Mouse (Mus musculus): ENCODE results near the gene Csf3. TPM values are rescaled to one million over a fixed set of nuclear protein-coding genes. Genes with fewer than 3 reads are reported as not detected.
A peak's percentile ranks its signal among the peaks of the same experiment; 100 is the strongest.

Gene Csf3
- total and polyA plus RNA-seq, 3 experiments = not detected

DNA sequence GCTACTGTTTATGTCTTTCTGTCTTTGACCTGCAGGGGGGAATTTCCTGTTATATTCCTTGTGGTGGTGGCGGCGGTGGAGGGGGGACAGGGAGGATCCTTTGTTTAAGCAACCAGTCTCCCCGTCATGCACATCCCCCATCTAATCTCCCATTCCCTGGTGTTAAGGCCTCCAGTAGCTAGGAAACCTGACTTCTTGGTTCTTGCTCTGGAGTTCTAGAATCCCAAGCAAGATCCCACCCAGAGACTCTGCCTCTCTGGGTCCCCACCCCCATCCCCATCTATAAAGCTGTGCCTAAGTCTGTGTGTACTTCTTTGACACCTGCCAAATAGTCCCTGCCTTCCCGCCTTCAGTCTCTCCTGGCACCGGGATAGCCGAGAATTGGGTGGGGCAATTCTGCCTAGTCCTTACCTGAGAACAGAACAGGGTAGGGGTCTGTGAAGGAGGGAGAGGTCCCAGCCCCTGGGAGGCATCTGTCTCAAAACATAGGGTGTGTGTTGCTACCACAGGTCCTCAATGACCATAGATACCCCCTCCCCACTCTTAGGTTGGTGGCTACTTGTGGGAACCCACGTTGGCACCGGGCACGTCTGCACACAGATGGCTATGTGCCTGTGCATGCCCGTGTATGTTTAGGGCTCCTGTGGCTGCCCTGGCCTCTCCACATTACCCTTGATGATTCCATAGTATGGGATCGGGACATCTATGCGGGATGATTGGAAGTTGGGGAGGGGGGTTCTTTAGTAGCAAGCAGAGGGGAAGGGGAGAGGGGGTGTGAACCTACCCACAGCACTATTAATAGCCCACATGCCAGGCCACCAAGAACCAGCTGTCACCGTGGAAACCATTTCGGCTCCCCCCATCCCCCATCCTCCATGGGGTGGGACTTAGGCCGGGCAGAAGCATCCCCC, 47.7 kb downstream of the Csf3 start:
- H3K9ac ChIP-seq (ENCODE audit: low read depth, low read length) = no peak overlapping the region
- peak; percentile 37 to 46 for DNase-seq
- intact Hi-C loops (cut with DNase I) = no loop called here
- WGBS = 23% methylated on average over 15 of the region's 15 CpGs
- TF ChIP-seq EP300 (IDR thresholded peaks at IDR 0.05; ENCODE audit: insufficient read depth, low read depth, low read length) (no peak), CTCF (IDR thresholded peaks at IDR 0.05) (peak; percentile 42), POLR2A (IDR thresholded peaks at IDR 0.05; ENCODE audit: insufficient read depth, low read depth, low read length) (no peak)
- H3K79me2 ChIP-seq (replicated peaks; ENCODE audit: control insufficient read depth, insufficient read depth, low read length) = peaks cover 6% of the 10 kb centered on the region
- H3K36me3 ChIP-seq (ENCODE audit: control insufficient read depth, insufficient read depth, low read length) = peaks cover 5% of the 10 kb centered on the region; the same call in 1 of the 2 replicates
- H3K27me3 ChIP-seq (ENCODE audit: control insufficient read depth, insufficient read depth, low read length) = no peaks in the 10 kb centered on the region
- H3K27ac ChIP-seq = peak overlapping the region; percentile 77
- H3K4me3 ChIP-seq = no peak overlapping the region; the same call in 1 of the 2 replicates
- peaks cover 55% of the 10 kb centered on the region for H3K4me1 ChIP-seq (ENCODE audit: control insufficient read depth, insufficient read depth, low read length)

DNA sequence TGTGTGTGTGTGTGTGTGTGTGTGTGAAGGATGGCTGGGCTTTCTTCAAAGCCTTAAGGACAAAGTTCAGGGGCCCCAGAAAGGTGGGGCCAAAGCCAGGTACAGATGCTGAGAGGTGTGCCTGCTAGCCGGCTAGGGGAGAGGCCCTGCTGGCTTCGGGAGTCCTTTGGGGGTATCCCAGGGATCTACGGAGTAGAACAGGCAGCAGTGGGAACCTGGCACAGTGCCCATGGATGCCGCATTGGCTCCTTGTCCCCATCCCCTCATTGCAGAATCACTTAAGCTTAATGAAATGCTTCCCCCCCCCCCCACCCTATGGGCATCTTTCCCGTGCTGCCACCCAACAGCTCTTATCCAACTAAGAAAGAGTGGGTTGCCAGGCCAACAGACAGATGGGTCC, 48.7 kb downstream of the Csf3 start:
- TF ChIP-seq POLR2A (IDR thresholded peaks at IDR 0.05; ENCODE audit: insufficient read depth, low read depth, low read length) = no peak
- TF ChIP-seq EP300 (IDR thresholded peaks at IDR 0.05; ENCODE audit: insufficient read depth, low read depth, low read length) = no peak
- TF ChIP-seq CTCF (IDR thresholded peaks at IDR 0.05) = no peak
- peaks cover 5% of the 10 kb centered on the region for H3K79me2 ChIP-seq (replicated peaks; ENCODE audit: control insufficient read depth, insufficient read depth, low read length)
- no peak overlapping the region for H3K9ac ChIP-seq (ENCODE audit: low read depth, low read length)
- WGBS = 18% methylated on average over 5 of the region's 5 CpGs
- peaks cover 61% of the 10 kb centered on the region for H3K4me1 ChIP-seq (ENCODE audit: control insufficient read depth, insufficient read depth, low read length)
- peak overlapping the region; percentile 10; the same call in 1 of the 2 replicates for H3K4me3 ChIP-seq
- peaks cover 5% of the 10 kb centered on the region; the same call in 1 of the 2 replicates for H3K36me3 ChIP-seq (ENCODE audit: control insufficient read depth, insufficient read depth, low read length)
- DNase-seq = peak in 1 of 2 experiments; percentile 40
- H3K27me3 ChIP-seq (ENCODE audit: control insufficient read depth, insufficient read depth, low read length) = no peaks in the 10 kb centered on the region
- intact Hi-C loops (cut with DNase I) = loop anchor here (2.0 kb wide), 1 partner anchor 19 kb away; no protein-coding TSS in a partner anchor
- H3K27ac ChIP-seq = peak overlapping the region; percentile 93

DNA sequence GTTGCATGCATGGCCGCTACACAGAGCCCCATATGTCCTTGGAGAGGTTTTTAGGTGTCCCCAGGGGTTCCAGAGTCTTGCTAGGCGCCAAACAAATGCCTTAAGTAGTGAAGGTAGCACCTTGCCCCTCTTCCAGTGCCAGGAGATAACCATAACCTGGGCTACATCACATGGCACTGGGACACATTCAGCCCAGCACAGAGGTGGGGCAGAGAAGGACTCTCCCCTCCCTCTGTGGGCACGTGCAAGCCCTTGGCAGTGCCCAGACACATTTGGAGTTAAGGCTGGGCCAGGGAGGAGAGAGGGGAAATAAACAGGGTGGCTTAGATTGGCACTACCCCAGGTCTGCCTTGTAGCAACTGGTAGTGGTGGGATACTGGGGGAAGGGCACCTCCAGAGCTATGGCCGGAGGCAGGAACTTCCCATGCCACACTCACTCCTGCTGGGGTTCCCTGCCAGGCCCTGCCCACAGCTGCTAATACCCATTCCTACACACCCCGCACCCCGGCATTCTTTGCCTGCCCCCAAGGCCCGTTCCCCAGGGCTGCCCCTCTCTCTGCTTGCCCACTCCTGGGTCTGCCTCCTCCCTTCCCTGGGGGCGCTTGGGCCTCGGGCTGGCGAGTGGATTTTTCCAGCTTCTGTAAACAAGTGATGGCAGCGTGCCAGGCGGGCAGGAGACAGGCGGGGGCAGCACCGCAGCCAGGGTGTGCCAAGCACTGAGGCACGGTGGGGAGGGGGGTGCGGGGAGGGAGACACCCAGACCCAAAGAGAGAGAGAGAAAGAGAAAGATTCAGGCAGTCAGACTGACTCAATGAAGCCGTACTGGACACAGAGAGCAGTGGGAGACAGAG, 49.5 kb downstream of the Csf3 start:
- DNase-seq = peak; percentile 75 to 80
- H3K4me1 ChIP-seq (ENCODE audit: control insufficient read depth, insufficient read depth, low read length) = peaks cover 61% of the 10 kb centered on the region
- no peak for TF ChIP-seq POLR2A (IDR thresholded peaks at IDR 0.05; ENCODE audit: insufficient read depth, low read depth, low read length)
- no peak for TF ChIP-seq CTCF (IDR thresholded peaks at IDR 0.05)
- TF ChIP-seq EP300 (IDR thresholded peaks at IDR 0.05; ENCODE audit: insufficient read depth, low read depth, low read length) = peak; percentile 83; the same call in 1 of the 2 replicates
- intact Hi-C loops (cut with DNase I) = loop anchor here (2.0 kb wide), 1 partner anchor 18 kb away; no protein-coding TSS in a partner anchor
- no peaks in the 10 kb centered on the region for H3K27me3 ChIP-seq (ENCODE audit: control insufficient read depth, insufficient read depth, low read length)
- H3K27ac ChIP-seq = peak overlapping the region; percentile 93
- H3K9ac ChIP-seq (ENCODE audit: low read depth, low read length) = peak overlapping the region; percentile 60
- H3K4me3 ChIP-seq = peak overlapping the region; percentile 11; the same call in 1 of the 2 replicates
- peaks cover 8% of the 10 kb centered on the region for H3K36me3 ChIP-seq (ENCODE audit: control insufficient read depth, insufficient read depth, low read length)
- H3K79me2 ChIP-seq (replicated peaks; ENCODE audit: control insufficient read depth, insufficient read depth, low read length) = peaks cover 4% of the 10 kb centered on the region
- 10% methylated on average over 16 of the region's 17 CpGs for WGBS

DNA sequence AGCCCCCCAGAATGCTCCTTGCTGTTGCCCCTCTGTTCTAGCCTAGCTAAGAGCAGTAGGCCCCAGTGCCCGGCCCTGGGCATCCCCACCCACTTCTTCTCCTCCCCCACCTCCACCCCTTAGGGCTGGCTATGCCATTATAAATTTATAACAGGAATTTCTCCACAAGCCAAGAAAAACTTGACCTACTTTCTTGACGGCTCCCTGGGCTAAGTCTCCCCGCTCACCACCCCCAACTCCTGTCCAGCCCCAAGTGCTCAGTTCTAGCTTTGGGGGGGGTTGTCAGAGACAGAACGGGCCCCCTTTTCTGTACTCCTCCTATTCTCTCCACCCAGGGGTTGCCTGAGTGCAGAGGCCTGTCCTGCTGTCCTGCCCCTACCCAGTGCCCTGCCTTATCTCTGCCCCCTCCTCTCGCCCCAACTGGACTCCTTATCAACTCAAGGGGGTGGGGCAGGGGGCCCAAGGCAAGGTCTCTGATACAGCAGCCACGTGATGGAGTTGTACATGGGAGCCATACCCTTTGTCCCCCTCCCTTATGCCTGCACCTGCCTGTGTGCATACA, 50.2 kb downstream of the Csf3 start:
- no peak for TF ChIP-seq CTCF (IDR thresholded peaks at IDR 0.05)
- no peak for TF ChIP-seq POLR2A (IDR thresholded peaks at IDR 0.05; ENCODE audit: insufficient read depth, low read depth, low read length)
- TF ChIP-seq EP300 (IDR thresholded peaks at IDR 0.05; ENCODE audit: insufficient read depth, low read depth, low read length) = 0 out of 2 replicates have a peak, but pooled peaks have one; percentile 19
- 20% methylated on average over 6 of the region's 6 CpGs for WGBS
- peak overlapping the region; percentile 93 for H3K27ac ChIP-seq
- peak overlapping the region; percentile 11; the same call in 1 of the 2 replicates for H3K4me3 ChIP-seq
- H3K9ac ChIP-seq (ENCODE audit: low read depth, low read length) = peak overlapping the region; percentile 60; the same call in 1 of the 2 replicates
- H3K27me3 ChIP-seq (ENCODE audit: control insufficient read depth, insufficient read depth, low read length) = no peaks in the 10 kb centered on the region
- H3K79me2 ChIP-seq (replicated peaks; ENCODE audit: control insufficient read depth, insufficient read depth, low read length) = peaks cover 4% of the 10 kb centered on the region
- H3K36me3 ChIP-seq (ENCODE audit: control insufficient read depth, insufficient read depth, low read length) = peaks cover 4% of the 10 kb centered on the region
- H3K4me1 ChIP-seq (ENCODE audit: control insufficient read depth, insufficient read depth, low read length) = peaks cover 57% of the 10 kb centered on the region
- DNase-seq = peak; percentile 55 to 57
- intact Hi-C loops (cut with DNase I) = loop anchor here (2.0 kb wide), 1 partner anchor 17 kb away; no protein-coding TSS in a partner anchor

DNA sequence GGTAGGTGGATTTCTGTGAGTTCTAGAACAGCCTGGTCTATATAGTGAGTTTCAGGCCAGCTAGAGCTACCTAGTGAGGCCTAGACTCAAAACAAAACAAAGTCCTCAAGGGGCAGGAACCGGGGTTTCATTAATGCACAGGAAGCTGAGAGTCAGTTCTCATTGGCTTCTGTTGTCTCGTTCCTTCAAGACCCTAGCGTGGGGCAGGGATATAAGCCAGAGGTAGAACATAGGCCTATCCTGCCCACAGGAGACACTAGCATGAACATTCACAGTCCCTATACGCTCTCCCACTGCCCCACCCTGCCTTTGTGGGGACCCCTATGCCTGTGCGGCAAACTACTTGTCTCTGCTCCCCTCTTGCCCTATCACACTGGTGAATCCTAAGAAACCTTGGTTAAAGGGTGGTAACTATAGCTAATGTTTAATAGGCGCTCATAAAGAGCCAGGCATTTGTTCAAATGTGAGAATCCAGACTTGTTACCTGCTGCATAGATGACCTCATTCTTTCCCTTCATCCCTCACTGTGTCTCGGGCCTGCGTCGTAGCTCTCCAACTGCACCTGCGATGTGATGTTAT, 51.6 kb downstream of the Csf3 start:
- H3K27ac ChIP-seq = peak overlapping the region; percentile 93
- WGBS = 65% methylated on average over 10 of the region's 10 CpGs
- intact Hi-C loops (cut with DNase I) = no loop called here
- H3K36me3 ChIP-seq (ENCODE audit: control insufficient read depth, insufficient read depth, low read length) = peaks cover 4% of the 10 kb centered on the region
- peaks cover 47% of the 10 kb centered on the region for H3K4me1 ChIP-seq (ENCODE audit: control insufficient read depth, insufficient read depth, low read length)
- no peak overlapping the region for H3K4me3 ChIP-seq
- no peak for DNase-seq
- no peak overlapping the region for H3K9ac ChIP-seq (ENCODE audit: low read depth, low read length)
- no peak for TF ChIP-seq EP300 (IDR thresholded peaks at IDR 0.05; ENCODE audit: insufficient read depth, low read depth, low read length)
- no peak for TF ChIP-seq POLR2A (IDR thresholded peaks at IDR 0.05; ENCODE audit: insufficient read depth, low read depth, low read length)
- TF ChIP-seq CTCF (IDR thresholded peaks at IDR 0.05) = no peak
- H3K27me3 ChIP-seq (ENCODE audit: control insufficient read depth, insufficient read depth, low read length) = no peaks in the 10 kb centered on the region
- H3K79me2 ChIP-seq (replicated peaks; ENCODE audit: control insufficient read depth, insufficient read depth, low read length) = peaks cover 4% of the 10 kb centered on the region

Other genes with a start within 250 kb of the Csf3 start
- gene Ikzf3, start 155.2 kb upstream of the Csf3 start, total RNA-seq (2021) = 1 to 10 TPM in 1 of 2 experiments, under 1 TPM in 1; 0.94 to 1.5 TPM
- gene Ikzf3, start 155.2 kb upstream of the Csf3 start, polyA plus RNA-seq (2012; rRNA removed) = 0.61 and 1.5 TPM in 2 replicates
- gene Zpbp2, start 150.2 kb upstream of the Csf3 start, total RNA-seq (2021) = not detected
- 0.23 TPM in 1 of 2 replicates, not detected in the other for gene Zpbp2, start 150.2 kb upstream of the Csf3 start, polyA plus RNA-seq (2012; rRNA removed)
- 10 to 100 TPM; 40.2 to 40.9 TPM for gene Ormdl3, start 113.9 kb upstream of the Csf3 start, total RNA-seq (2021)
- gene Ormdl3, start 113.9 kb upstream of the Csf3 start, polyA plus RNA-seq (2012; rRNA removed) = 61.2 and 63.8 TPM in 2 replicates
- not detected for gene Lrrc3c, start 103.0 kb upstream of the Csf3 start, total RNA-seq (2021)
- gene Lrrc3c, start 103.0 kb upstream of the Csf3 start, polyA plus RNA-seq (2012; rRNA removed) = not detected in 2 replicates
- 10 to 100 TPM in 1 of 2 experiments, 1 to 10 TPM in 1; 7.9 to 10.8 TPM for gene Gm12355, start 75.6 kb upstream of the Csf3 start, total RNA-seq (2021)
- gene Gm12355, start 75.6 kb upstream of the Csf3 start, polyA plus RNA-seq (2012; rRNA removed) = not detected in 2 replicates
- gene Gsdma3, start 74.9 kb upstream of the Csf3 start, total RNA-seq (2021) = 1 to 10 TPM; 2.7 to 2.9 TPM
- gene Gsdma3, start 74.9 kb upstream of the Csf3 start, polyA plus RNA-seq (2012; rRNA removed) = not detected in 2 replicates
- not detected for gene Gsdma2, start 54.5 kb upstream of the Csf3 start, total RNA-seq (2021)
- not detected in 2 replicates for gene Gsdma2, start 54.5 kb upstream of the Csf3 start, polyA plus RNA-seq (2012; rRNA removed)
- not detected for gene Gsdma, start 36.9 kb upstream of the Csf3 start, total RNA-seq (2021)
- gene Gsdma, start 36.9 kb upstream of the Csf3 start, polyA plus RNA-seq (2012; rRNA removed) = 0.04 TPM in 1 of 2 replicates, not detected in the other
- gene Psmd3, start 18.7 kb upstream of the Csf3 start, total RNA-seq (2021) = 100 to 1,000 TPM in 1 of 2 experiments, 10 to 100 TPM in 1; 89.5 to 105 TPM
- 144 and 173 TPM in 2 replicates for gene Psmd3, start 18.7 kb upstream of the Csf3 start, polyA plus RNA-seq (2012; rRNA removed)
- gene Med24, start 28.2 kb downstream of the Csf3 start, total RNA-seq (2021) = 10 to 100 TPM; 41.6 to 48.1 TPM
- 54.5 and 65.2 TPM in 2 replicates for gene Med24, start 28.2 kb downstream of the Csf3 start, polyA plus RNA-seq (2012; rRNA removed)
- gene Thra, start 39.4 kb downstream of the Csf3 start, total RNA-seq (2021) = 100 to 1,000 TPM; 103 to 105 TPM
- 89.4 and 104 TPM in 2 replicates for gene Thra, start 39.4 kb downstream of the Csf3 start, polyA plus RNA-seq (2012; rRNA removed)
- gene Nr1d1, start 74.1 kb downstream of the Csf3 start, total RNA-seq (2021) = 100 to 1,000 TPM in 1 of 2 experiments, 10 to 100 TPM in 1; 35.5 to 111 TPM
- gene Nr1d1, start 74.1 kb downstream of the Csf3 start, polyA plus RNA-seq (2012; rRNA removed) = 190 and 208 TPM in 2 replicates
- gene Msl1, start 94.3 kb downstream of the Csf3 start, total RNA-seq (2021) = 10 to 100 TPM; 68.9 to 75.3 TPM
- gene Msl1, start 94.3 kb downstream of the Csf3 start, polyA plus RNA-seq (2012; rRNA removed) = 21.9 and 44.4 TPM in 2 replicates
- 10 to 100 TPM; 18.7 to 20.7 TPM for gene Casc3, start 103.6 kb downstream of the Csf3 start, total RNA-seq (2021)
- gene Casc3, start 103.6 kb downstream of the Csf3 start, polyA plus RNA-seq (2012; rRNA removed) = 17.5 and 25.2 TPM in 2 replicates
- gene Rapgefl1, start 135.5 kb downstream of the Csf3 start, total RNA-seq (2021) = under 1 TPM; 0.50 to 0.77 TPM
- 2.8 and 3.0 TPM in 2 replicates for gene Rapgefl1, start 135.5 kb downstream of the Csf3 start, polyA plus RNA-seq (2012; rRNA removed)
- gene Wipf2, start 162.4 kb downstream of the Csf3 start, total RNA-seq (2021) = 1 to 10 TPM; 9.1 to 9.6 TPM
- 4.0 and 5.1 TPM in 2 replicates for gene Wipf2, start 162.4 kb downstream of the Csf3 start, polyA plus RNA-seq (2012; rRNA removed)
- gene Cdc6, start 206.5 kb downstream of the Csf3 start, total RNA-seq (2021) = under 1 TPM; 0.13 to 0.32 TPM
- 0.14 and 0.26 TPM in 2 replicates for gene Cdc6, start 206.5 kb downstream of the Csf3 start, polyA plus RNA-seq (2012; rRNA removed)
- gene Rara, start 226.6 kb downstream of the Csf3 start, total RNA-seq (2021) = 10 to 100 TPM; 10.1 to 12.8 TPM
- 7.1 and 10.9 TPM in 2 replicates for gene Rara, start 226.6 kb downstream of the Csf3 start, polyA plus RNA-seq (2012; rRNA removed)